Mouse (Mus musculus) midbrain, embryonic 13.5 days (tissue): ENCODE measurements around the gene Tnpo1. TPM values are rescaled to one million over a fixed set of nuclear protein-coding genes. Genes with fewer than 3 reads are reported as not detected.
A peak's percentile ranks its signal among the peaks of the same experiment; 100 is the strongest.

ENCODE experiments used
- ATAC-seq: fragments of 200-750 bp; cut with Nextera tagmentation; 2 replicates; pipeline ENCODE4 v1.8.0; 2017; ENCODE audit warnings: mild to moderate bottlenecking, moderate TSS enrichment, moderate library complexity
- H3K27ac ChIP-seq: fragments of 300-500 bp; sonication (generic); 2 replicates; pipeline ENCODE4 v1.5.1; 2015; ENCODE audit warnings: inconsistent platforms, mild to moderate bottlenecking, moderate library complexity
- H3K27me3 ChIP-seq: fragments of 300-500 bp; sonication (generic); 2 replicates; pipeline ENCODE4 v1.6.1; 2015; ENCODE audit warnings: mild to moderate bottlenecking, inconsistent platforms
- H3K36me3 ChIP-seq: fragments of 300-500 bp; sonication (generic); 2 replicates; pipeline ENCODE4 v1.6.1; 2015; ENCODE audit warnings: mild to moderate bottlenecking, inconsistent platforms
- H3K4me1 ChIP-seq: fragments of 300-500 bp; sonication (generic); replicated peaks from 2 replicates; pipeline ENCODE4 v1.6.1; 2015; ENCODE audit warnings: inconsistent platforms
- H3K4me2 ChIP-seq: fragments of 300-500 bp; sonication (generic); replicated peaks from 2 replicates; pipeline ENCODE4 v1.6.1; 2015; ENCODE audit warnings: moderate library complexity, mild to moderate bottlenecking, inconsistent platforms
- H3K4me3 ChIP-seq: fragments of 300-500 bp; sonication (generic); replicated peaks from 2 replicates; pipeline ENCODE4 v1.5.1; 2015; ENCODE audit warnings: mild to moderate bottlenecking, inconsistent platforms
- H3K9ac ChIP-seq: fragments of 300-500 bp; sonication (generic); replicated peaks from 2 replicates; pipeline ENCODE4 v1.6.1; 2015; ENCODE audit warnings: mild to moderate bottlenecking, inconsistent platforms
- H3K9me3 ChIP-seq: fragments of 300-500 bp; sonication (generic); 2 replicates; pipeline ENCODE4 v1.6.1; 2016; ENCODE audit warnings: mild to moderate bottlenecking, inconsistent platforms
- WGBS: fragments of 180-500 bp; shearing (Covaris S2); methylation state at CpG from one replicate; pipeline ENCODE4 v1.1.7; 2015; 5-methylcytosine and 5-hydroxymethylcytosine counted together
- polyA plus RNA-seq: library from polyadenylated mRNA; unstranded; fragments of >200 nt; fragmentation: Nextera tagmentation; extraction: Ambion mirVana; gene quantifications from 2 replicates; pipeline ENCODE4 v1.2.1, GENCODE M21; 2015

The Tnpo1 gene
- polyA plus RNA-seq, 1 experiment from 2014 or later, result 71.4 TPM

- WGBS, result 27% methylated on average over 4 of the region's 4 CpGs
- no peak overlapping the region for H3K9ac ChIP-seq
- H3K27ac ChIP-seq, result no peak overlapping the region
- H3K36me3 ChIP-seq, result no peaks in the 10 kb centered on the region
- H3K4me2 ChIP-seq, result no peak overlapping the region
- H3K4me1 ChIP-seq, result no peaks in the 10 kb centered on the region
- H3K9me3 ChIP-seq, result no peaks in the 10 kb centered on the region
- no peak for ATAC-seq
- H3K4me3 ChIP-seq, result no peak overlapping the region
- no peaks in the 10 kb centered on the region for H3K27me3 ChIP-seq
These were observed 22.0 kb upstream of the Tnpo1 start for GRCm38 (mm10) chr13:98948146-98948545.

- WGBS, result 94% methylated on average over 7 of the region's 7 CpGs
- no peak overlapping the region for H3K4me2 ChIP-seq
- ATAC-seq, result no peak
- H3K4me3 ChIP-seq, result no peak overlapping the region
- H3K9me3 ChIP-seq, result no peaks in the 10 kb centered on the region
- H3K27me3 ChIP-seq, result no peaks in the 10 kb centered on the region
- H3K27ac ChIP-seq, result no peak overlapping the region
- no peak overlapping the region for H3K9ac ChIP-seq
- no peaks in the 10 kb centered on the region for H3K4me1 ChIP-seq
- no peaks in the 10 kb centered on the region for H3K36me3 ChIP-seq
These were observed 20.2 kb upstream of the Tnpo1 start for GRCm38 (mm10) chr13:98946434-98946833.

GRCm38 (mm10) chr13:98945908-98946307 lies 19.7 kb upstream of the Tnpo1 start:
- WGBS, result 41% methylated on average over 3 of the region's 3 CpGs
- Histone ChIP-seq H3K4me3 (no peak overlapping the region), H3K4me1 (no peaks in the 10 kb centered on the region)

GRCm38 (mm10) chr13:98945381-98945780 lies 19.2 kb upstream of the Tnpo1 start:
- H3K27me3 ChIP-seq, result no peaks in the 10 kb centered on the region
- ATAC-seq, result no peak
- no peaks in the 10 kb centered on the region for H3K36me3 ChIP-seq
- no peak overlapping the region for H3K27ac ChIP-seq
- H3K4me1 ChIP-seq, result no peaks in the 10 kb centered on the region
- no peaks in the 10 kb centered on the region for H3K9me3 ChIP-seq
- 85% methylated on average over 4 of the region's 4 CpGs for WGBS
- H3K4me3 ChIP-seq, result no peak overlapping the region
- H3K4me2 ChIP-seq, result no peak overlapping the region
- no peak overlapping the region for H3K9ac ChIP-seq

More at GRCm38 (mm10) chr13:98945908-98946307, 19.7 kb upstream of the Tnpo1 start:
- Histone ChIP-seq H3K27ac (no peak overlapping the region), H3K27me3 (no peaks in the 10 kb centered on the region), H3K4me2 (no peak overlapping the region), H3K36me3 (no peaks in the 10 kb centered on the region), H3K9ac (no peak overlapping the region), H3K9me3 (no peaks in the 10 kb centered on the region)
- no peak for ATAC-seq

GRCm38 (mm10) chr13:98944620-98945081 lies 18.5 kb upstream of the Tnpo1 start:
- Histone ChIP-seq H3K9ac (no peak overlapping the region), H3K27ac (no peak overlapping the region), H3K4me1 (no peaks in the 10 kb centered on the region), H3K4me2 (no peak overlapping the region), H3K4me3 (no peak overlapping the region), H3K9me3 (no peaks in the 10 kb centered on the region), H3K36me3 (no peaks in the 10 kb centered on the region), H3K27me3 (no peaks in the 10 kb centered on the region)
- no peak for ATAC-seq
- WGBS, result 87% methylated on average over 7 of the region's 7 CpGs

DNA sequence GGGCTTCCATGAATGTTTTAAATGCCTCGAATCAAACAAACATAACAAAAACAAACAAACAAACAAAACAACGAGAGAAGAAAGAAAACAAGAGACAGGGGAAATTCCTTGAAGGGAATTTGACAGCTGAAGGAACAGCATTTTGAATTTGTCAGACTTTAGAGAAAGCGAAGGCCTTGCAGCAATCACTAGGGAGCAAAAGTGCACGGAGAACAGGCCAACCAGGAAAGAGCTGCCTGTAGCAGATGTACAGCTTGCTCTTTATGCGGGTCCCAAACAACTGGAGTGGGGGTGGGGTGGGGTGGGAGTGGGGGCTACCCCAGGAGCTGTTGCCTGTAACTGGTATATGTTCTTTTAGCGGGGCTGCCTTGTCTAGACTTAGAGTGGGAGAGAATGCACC lies 16.2 kb upstream of the Tnpo1 start:
- Histone ChIP-seq H3K27ac (no peak overlapping the region), H3K4me3 (no peak overlapping the region), H3K36me3 (no peaks in the 10 kb centered on the region), H3K27me3 (no peaks in the 10 kb centered on the region), H3K4me1 (no peaks in the 10 kb centered on the region), H3K9ac (no peak overlapping the region), H3K4me2 (no peak overlapping the region), H3K9me3 (no peaks in the 10 kb centered on the region)
- ATAC-seq, result no peak
- 67% methylated on average over 6 of the region's 6 CpGs for WGBS

DNA sequence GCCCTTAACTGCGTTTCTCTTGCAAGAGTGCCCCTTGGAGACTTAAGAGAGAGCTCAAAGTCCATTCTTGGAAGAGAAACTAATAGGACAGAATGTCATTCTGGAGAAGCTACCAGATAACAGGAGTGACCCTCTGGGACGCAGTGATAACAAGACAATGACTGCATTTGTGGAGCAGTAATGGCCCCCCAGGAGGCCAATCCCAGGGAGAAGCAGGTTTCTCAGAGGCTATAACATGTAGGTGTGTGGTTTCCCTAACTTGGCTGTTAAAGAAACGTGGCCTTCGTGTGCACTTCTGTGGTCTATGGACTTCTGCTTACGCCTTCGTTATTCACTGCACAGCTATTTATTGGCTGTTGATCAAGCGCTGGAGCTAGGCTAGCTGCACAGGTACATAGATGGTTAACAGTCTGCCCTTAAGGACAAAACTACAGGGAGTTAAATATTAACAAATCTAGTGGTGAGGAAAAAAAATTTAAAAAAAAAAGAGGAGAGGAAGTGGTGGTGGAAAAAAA lies 15.7 kb upstream of the Tnpo1 start:
- no peaks in the 10 kb centered on the region for H3K27me3 ChIP-seq
- H3K4me3 ChIP-seq, result no peak overlapping the region
- no peaks in the 10 kb centered on the region for H3K36me3 ChIP-seq
- 83% methylated on average over 7 of the region's 7 CpGs for WGBS
- ATAC-seq, result no peak
- no peak overlapping the region for H3K4me2 ChIP-seq
- H3K9me3 ChIP-seq, result no peaks in the 10 kb centered on the region
- no peaks in the 10 kb centered on the region for H3K4me1 ChIP-seq
- no peak overlapping the region for H3K9ac ChIP-seq
- H3K27ac ChIP-seq, result no peak overlapping the region

GRCm38 (mm10) chr13:98937108-98937507 lies 10.9 kb upstream of the Tnpo1 start:
- H3K27me3 ChIP-seq, result no peaks in the 10 kb centered on the region
- WGBS, result 88% methylated on average over 6 of the region's 6 CpGs
- H3K36me3 ChIP-seq, result no peaks in the 10 kb centered on the region
- H3K4me2 ChIP-seq, result no peak overlapping the region
- H3K27ac ChIP-seq, result no peak overlapping the region
- ATAC-seq, result no peak
- H3K9ac ChIP-seq, result no peak overlapping the region
- H3K4me3 ChIP-seq, result no peak overlapping the region
- no peaks in the 10 kb centered on the region for H3K4me1 ChIP-seq
- H3K9me3 ChIP-seq, result no peaks in the 10 kb centered on the region

GRCm38 (mm10) chr13:98928908-98929307 lies 2.7 kb upstream of the Tnpo1 start:
- no peaks in the 10 kb centered on the region for H3K36me3 ChIP-seq
- no peak overlapping the region for H3K9ac ChIP-seq
- peaks cover 12% of the 10 kb centered on the region for H3K4me1 ChIP-seq
- WGBS, result 93% methylated on average over 2 of the region's 2 CpGs
- no peaks in the 10 kb centered on the region for H3K9me3 ChIP-seq
- no peak overlapping the region for H3K4me3 ChIP-seq
- H3K27me3 ChIP-seq, result no peaks in the 10 kb centered on the region
- no peak overlapping the region for H3K27ac ChIP-seq
- H3K4me2 ChIP-seq, result no peak overlapping the region
- no peak for ATAC-seq

DNA sequence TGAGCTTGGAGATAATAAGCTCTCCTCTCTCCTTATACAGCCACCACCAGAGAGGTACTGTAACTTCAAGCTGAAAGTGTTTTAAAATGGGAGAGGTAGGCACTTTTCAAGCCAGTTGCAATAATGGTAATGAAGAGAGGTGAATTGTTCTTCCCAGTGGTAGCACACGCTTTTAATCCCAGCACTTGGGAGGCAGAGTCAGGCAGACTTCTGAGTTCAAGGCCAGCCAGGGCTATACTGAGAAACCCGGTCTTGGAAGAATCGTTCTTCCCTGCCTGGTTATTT lies 716 bp upstream of the Tnpo1 start:
- ATAC-seq, result 0 out of 2 replicates have a peak, but pooled peaks have one; percentile 3
- H3K4me2 ChIP-seq, result peak overlapping the region; percentile 82
- WGBS, result 78% methylated on average over 3 of the region's 3 CpGs

DNA sequence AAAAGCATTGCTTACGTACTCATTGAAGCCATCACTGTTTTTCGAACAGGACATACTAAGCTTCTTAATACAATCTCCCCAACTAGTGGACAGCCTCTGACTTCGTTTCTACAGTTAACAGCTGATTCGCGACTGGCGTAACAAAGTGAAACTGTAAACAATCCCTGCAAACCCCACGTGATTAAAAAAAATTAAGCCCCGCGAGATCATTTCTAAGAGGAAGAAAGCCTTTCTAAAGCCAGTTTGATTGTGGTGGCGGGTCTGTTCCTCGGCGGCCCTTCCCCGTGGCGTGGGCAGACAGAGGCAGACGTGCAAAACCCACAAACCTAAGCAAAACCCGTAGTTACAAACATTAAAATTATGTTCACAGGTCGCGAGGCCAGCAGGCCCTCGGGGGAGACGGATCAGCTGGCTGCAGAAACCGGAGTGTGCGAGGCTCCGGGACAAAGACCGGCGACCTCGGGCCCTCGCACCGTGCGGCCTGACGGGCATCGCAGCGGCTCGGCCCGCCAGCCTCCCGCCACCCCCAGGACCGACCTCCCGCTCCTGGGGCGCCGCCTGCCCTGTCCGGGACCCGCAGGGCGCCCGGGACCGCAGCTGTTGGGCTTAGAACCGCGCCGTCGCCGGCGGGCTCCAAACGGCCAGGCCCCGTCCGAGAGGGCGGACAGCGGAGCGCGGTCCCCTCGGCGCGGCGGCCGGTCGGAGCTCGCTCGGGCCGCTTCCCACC lies 535 bp downstream of the Tnpo1 start:
- Histone ChIP-seq H3K27ac (peak overlapping the region; percentile 99), H3K36me3 (peaks cover 16% of the 10 kb centered on the region), H3K9me3 (no peaks in the 10 kb centered on the region), H3K9ac (peak overlapping the region; percentile 100), H3K4me1 (peaks cover 38% of the 10 kb centered on the region), H3K4me2 (peak overlapping the region; percentile 82), H3K27me3 (no peaks in the 10 kb centered on the region), H3K4me3 (peak overlapping the region; percentile 97)
- WGBS, result under 1% methylated on average over 64 of the region's 66 CpGs
- no peak for ATAC-seq

More for the DNA sequence above, 716 bp upstream of the Tnpo1 start:
- Histone ChIP-seq H3K9me3 (no peaks in the 10 kb centered on the region), H3K27ac (peak overlapping the region; percentile 99), H3K9ac (peak overlapping the region; percentile 100), H3K4me1 (peaks cover 28% of the 10 kb centered on the region), H3K4me3 (peak overlapping the region; percentile 97), H3K27me3 (no peaks in the 10 kb centered on the region), H3K36me3 (peaks cover 11% of the 10 kb centered on the region)

GRCm38 (mm10) chr13:98924897-98925485 lies 1.2 kb downstream of the Tnpo1 start:
- H3K27me3 ChIP-seq, result no peaks in the 10 kb centered on the region
- peak overlapping the region; percentile 82 for H3K4me2 ChIP-seq
- peaks cover 17% of the 10 kb centered on the region for H3K36me3 ChIP-seq
- H3K4me3 ChIP-seq, result peak overlapping the region; percentile 97
- 17% methylated on average over 11 of the region's 11 CpGs for WGBS
- ATAC-seq, result no peak
- H3K9ac ChIP-seq, result peak overlapping the region; percentile 100
- peak overlapping the region; percentile 99 for H3K27ac ChIP-seq
- H3K9me3 ChIP-seq, result no peaks in the 10 kb centered on the region
- H3K4me1 ChIP-seq, result peaks cover 45% of the 10 kb centered on the region
